Mouse (Mus musculus) E14TG2a.4 (cell line): ENCODE data around the gene Gm20388.

Source experiments
- CTCF ChIP-seq: conservative IDR thresholded peaks from 2 replicates; pipeline ENCODE4 v1.5.1; 2014; ENCODE audit warnings: low read length
- NANOG ChIP-seq: IDR thresholded peaks from 2 replicates; pipeline ENCODE4 v1.6.1; 2014; ENCODE audit warnings: borderline replicate concordance, low read length, mixed read lengths
- POU5F1 ChIP-seq: IDR thresholded peaks from 2 replicates; pipeline ENCODE4 v1.6.1; 2014; ENCODE audit warnings: low read length, borderline replicate concordance

GRCm38 (mm10) chr8:120119429-120119828, 208.8 kb downstream of the Gm20388 start:
- TF ChIP-seq CTCF: no peak
- TF ChIP-seq POU5F1: no peak
- TF ChIP-seq NANOG: no peak
